Mouse (Mus musculus) ovary, postnatal 14 days (tissue): ENCODE measurements at regions not wholly inside any gene's neighbourhood (a gene's known extent, or its start where the extent isn't known, plus 50 kb on each side); places are given as distances from the start of the nearest gene placed in this dataset.
A peak's percentile ranks its signal among the peaks of the same experiment; 100 is the strongest.

Experiments used
- DNase-seq: peaks from one replicate; pipeline ENCODE4 v3.0.0; 2022; ENCODE audit warnings: low spot score

GRCm38 (mm10) chr3:60698189-60698588, 225.6 kb downstream of the Mbnl1 start:
- no peak for DNase-seq

- no peak for DNase-seq
Measured at GRCm38 (mm10) chr3:60707139-60707538, 234.5 kb downstream of the Mbnl1 start.

GRCm38 (mm10) chr3:60712896-60713295, 240.3 kb downstream of the Mbnl1 start:
- no peak for DNase-seq

- DNase-seq = no peak
Measured at GRCm38 (mm10) chr3:60720322-60720721, 247.7 kb downstream of the Mbnl1 start.

- DNase-seq = no peak
Measured at GRCm38 (mm10) chr3:60731331-60731730, 258.7 kb downstream of the Mbnl1 start.

GRCm38 (mm10) chr3:60740543-60741294, 261.9 kb upstream of the P2ry1 start:
- DNase-seq = peak; percentile 9

- no peak for DNase-seq
Measured at GRCm38 (mm10) chr3:60741379-60741778, 261.2 kb upstream of the P2ry1 start.

GRCm38 (mm10) chr3:60742232-60742631, 260.4 kb upstream of the P2ry1 start:
- no peak for DNase-seq

- DNase-seq = no peak
Measured at GRCm38 (mm10) chr3:60745075-60745474, 257.5 kb upstream of the P2ry1 start.

GRCm38 (mm10) chr3:60758568-60758967, 244.0 kb upstream of the P2ry1 start:
- DNase-seq = no peak

- DNase-seq = no peak
Measured at GRCm38 (mm10) chr3:60759046-60759445, 243.5 kb upstream of the P2ry1 start.

- no peak for DNase-seq
Measured at GRCm38 (mm10) chr3:60762874-60763273, 239.7 kb upstream of the P2ry1 start.

GRCm38 (mm10) chr3:60765079-60765478, 237.5 kb upstream of the P2ry1 start:
- DNase-seq = no peak

- DNase-seq = no peak
Measured at GRCm38 (mm10) chr3:60768996-60769395, 233.6 kb upstream of the P2ry1 start.

- no peak for DNase-seq
Measured at GRCm38 (mm10) chr3:60771866-60772265, 230.7 kb upstream of the P2ry1 start.

- peak; percentile 13 for DNase-seq
Measured at GRCm38 (mm10) chr3:60773383-60773782, 229.2 kb upstream of the P2ry1 start.

- DNase-seq = no peak
Measured at GRCm38 (mm10) chr3:60785137-60785875, 217.3 kb upstream of the P2ry1 start.

- DNase-seq = no peak
Measured at GRCm38 (mm10) chr3:60787989-60788388, 214.6 kb upstream of the P2ry1 start.

GRCm38 (mm10) chr3:60789441-60789840, 213.2 kb upstream of the P2ry1 start:
- DNase-seq = no peak

GRCm38 (mm10) chr3:60792166-60792565, 210.4 kb upstream of the P2ry1 start:
- no peak for DNase-seq

GRCm38 (mm10) chr3:60796207-60796606, 206.4 kb upstream of the P2ry1 start:
- no peak for DNase-seq

- DNase-seq = no peak
Measured at GRCm38 (mm10) chr3:60797808-60798207, 204.8 kb upstream of the P2ry1 start.

GRCm38 (mm10) chr3:60798461-60798860, 204.1 kb upstream of the P2ry1 start:
- DNase-seq = no peak
